Mouse (Mus musculus): ENCODE measurements around the gene Wnt5b. TPM values are rescaled to one million over a fixed set of nuclear protein-coding genes. Genes with fewer than 3 reads are reported as not detected.

Wnt5b gene
- polyA plus RNA-seq, 1 experiment from 2014 or later = 5.5 TPM

DNA sequence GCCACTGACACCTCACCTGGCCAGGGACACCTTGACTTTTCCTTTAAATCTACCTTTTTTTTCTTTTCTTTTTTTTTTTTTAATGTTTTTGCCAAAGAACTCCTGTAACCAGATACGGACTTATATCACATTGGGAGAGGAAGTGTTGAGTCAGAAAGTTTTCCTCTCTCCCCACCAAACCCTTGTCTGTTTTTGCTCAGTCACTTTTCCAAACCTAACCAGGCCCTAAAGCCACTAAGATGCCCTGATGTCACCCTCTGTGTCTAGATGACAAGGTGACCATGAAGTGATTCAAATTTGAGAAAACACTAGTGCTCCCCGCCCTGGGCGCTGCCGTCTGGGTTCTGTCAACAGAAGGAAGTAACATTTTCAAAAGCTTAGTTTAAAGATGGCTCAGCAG lies 85.1 kb downstream of the Wnt5b start:
- no peak overlapping the region for H3K9ac ChIP-seq (ENCODE audit: low read length)
- 57% methylated on average over 4 of the region's 4 CpGs for WGBS
- no peaks in the 10 kb centered on the region for H3K9me3 ChIP-seq (ENCODE audit: control insufficient read depth, low read length)
- no peak for ATAC-seq (ENCODE audit: low read depth)
- H3K27me3 ChIP-seq (ENCODE audit: control insufficient read depth, insufficient read depth, low read depth, low read length) = no peaks in the 10 kb centered on the region
- H3K4me2 ChIP-seq (ENCODE audit: low read depth, low read length) = no peak overlapping the region
- no peak overlapping the region for H3K4me3 ChIP-seq (ENCODE audit: low read length)
- no peaks in the 10 kb centered on the region for H3K36me3 ChIP-seq (ENCODE audit: control insufficient read depth, insufficient read depth, low read length)
- no peaks in the 10 kb centered on the region for H3K4me1 ChIP-seq (replicated peaks; ENCODE audit: control insufficient read depth, insufficient read depth, low read length)
- no peak overlapping the region for H3K27ac ChIP-seq (ENCODE audit: low read length)

DNA sequence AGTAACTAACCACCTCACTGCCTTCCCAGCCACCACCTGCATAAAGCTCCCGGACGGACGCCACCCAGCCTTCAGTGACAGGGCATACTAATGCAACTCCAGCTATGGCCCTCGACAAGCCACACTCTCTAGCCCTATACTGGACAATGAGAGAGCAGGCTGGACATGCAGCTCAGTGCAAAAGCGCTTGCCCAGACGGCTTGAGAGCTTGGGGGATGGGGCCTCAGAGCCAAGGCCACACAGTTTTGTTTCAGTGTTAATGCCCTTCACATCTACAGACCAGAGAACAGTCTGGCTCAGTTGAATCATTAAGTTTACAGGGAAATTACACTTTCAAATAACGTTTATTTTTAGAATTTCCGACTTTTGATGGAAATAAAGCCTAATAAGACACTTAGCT lies 86.0 kb downstream of the Wnt5b start:
- H3K9me3 ChIP-seq (ENCODE audit: control insufficient read depth, low read length) = no peaks in the 10 kb centered on the region
- no peak for ATAC-seq (ENCODE audit: low read depth)
- no peak overlapping the region for H3K27ac ChIP-seq (ENCODE audit: low read length)
- H3K36me3 ChIP-seq (ENCODE audit: control insufficient read depth, insufficient read depth, low read length) = no peaks in the 10 kb centered on the region
- no peak overlapping the region for H3K9ac ChIP-seq (ENCODE audit: low read length)
- WGBS = 55% methylated on average over 8 of the region's 8 CpGs
- H3K4me2 ChIP-seq (ENCODE audit: low read depth, low read length) = no peak overlapping the region
- no peaks in the 10 kb centered on the region for H3K27me3 ChIP-seq (ENCODE audit: control insufficient read depth, insufficient read depth, low read depth, low read length)
- H3K4me3 ChIP-seq (ENCODE audit: low read length) = no peak overlapping the region
- no peaks in the 10 kb centered on the region for H3K4me1 ChIP-seq (replicated peaks; ENCODE audit: control insufficient read depth, insufficient read depth, low read length)

GRCm38 (mm10) chr6:119451981-119452499 lies 92.1 kb downstream of the Wnt5b start:
- peak overlapping the region; percentile 82 for H3K4me2 ChIP-seq (ENCODE audit: low read depth, low read length)
- H3K4me3 ChIP-seq (ENCODE audit: low read length) = peak overlapping the region; percentile 42
- H3K36me3 ChIP-seq (ENCODE audit: control insufficient read depth, insufficient read depth, low read length) = no peaks in the 10 kb centered on the region
- WGBS = under 1% methylated on average over 15 of the region's 15 CpGs
- peak overlapping the region; percentile 68 for H3K27ac ChIP-seq (ENCODE audit: low read length)
- H3K9me3 ChIP-seq (ENCODE audit: control insufficient read depth, low read length) = no peaks in the 10 kb centered on the region
- no peaks in the 10 kb centered on the region for H3K27me3 ChIP-seq (ENCODE audit: control insufficient read depth, insufficient read depth, low read depth, low read length)
- H3K4me1 ChIP-seq (replicated peaks; ENCODE audit: control insufficient read depth, insufficient read depth, low read length) = peaks cover 27% of the 10 kb centered on the region
- peak; percentile 71 for ATAC-seq (ENCODE audit: low read depth)
- H3K9ac ChIP-seq (ENCODE audit: low read length) = peak overlapping the region; percentile 55

GRCm38 (mm10) chr6:119450965-119451943 lies 92.9 kb downstream of the Wnt5b start:
- Histone ChIP-seq H3K36me3 (ENCODE audit: control insufficient read depth, insufficient read depth, low read length) (no peaks in the 10 kb centered on the region), H3K4me2 (ENCODE audit: low read depth, low read length) (peak overlapping the region; percentile 82), H3K9ac (ENCODE audit: low read length) (no peak overlapping the region), H3K4me1 (replicated peaks; ENCODE audit: control insufficient read depth, insufficient read depth, low read length) (peaks cover 27% of the 10 kb centered on the region), H3K4me3 (ENCODE audit: low read length) (peak overlapping the region; percentile 42), H3K9me3 (ENCODE audit: control insufficient read depth, low read length) (no peaks in the 10 kb centered on the region), H3K27ac (ENCODE audit: low read length) (peak overlapping the region; percentile 68; the same call in 1 of the 2 replicates), H3K27me3 (ENCODE audit: control insufficient read depth, insufficient read depth, low read depth, low read length) (no peaks in the 10 kb centered on the region)
- WGBS = 22% methylated on average over 14 of the region's 14 CpGs
- ATAC-seq (ENCODE audit: low read depth) = no peak

GRCm38 (mm10) chr6:119449060-119449499 lies 95.1 kb downstream of the Wnt5b start:
- Histone ChIP-seq H3K4me1 (replicated peaks; ENCODE audit: control insufficient read depth, insufficient read depth, low read length) (peaks cover 27% of the 10 kb centered on the region), H3K4me2 (ENCODE audit: low read depth, low read length) (peak overlapping the region; percentile 77), H3K27me3 (ENCODE audit: control insufficient read depth, insufficient read depth, low read depth, low read length) (no peaks in the 10 kb centered on the region), H3K36me3 (ENCODE audit: control insufficient read depth, insufficient read depth, low read length) (no peaks in the 10 kb centered on the region), H3K9me3 (ENCODE audit: control insufficient read depth, low read length) (no peaks in the 10 kb centered on the region), H3K4me3 (ENCODE audit: low read length) (peak overlapping the region; percentile 42), H3K9ac (ENCODE audit: low read length) (peak overlapping the region; percentile 52), H3K27ac (ENCODE audit: low read length) (no peak overlapping the region)
- WGBS = 3% methylated on average over 23 of the region's 23 CpGs
- ATAC-seq (ENCODE audit: low read depth) = peak; percentile 69

GRCm38 (mm10) chr6:119448321-119449059 lies 95.7 kb downstream of the Wnt5b start:
- WGBS = 9% methylated on average over 18 of the region's 18 CpGs
- Histone ChIP-seq H3K4me1 (replicated peaks; ENCODE audit: control insufficient read depth, insufficient read depth, low read length) (peaks cover 31% of the 10 kb centered on the region), H3K27me3 (ENCODE audit: control insufficient read depth, insufficient read depth, low read depth, low read length) (no peaks in the 10 kb centered on the region), H3K27ac (ENCODE audit: low read length) (no peak overlapping the region), H3K36me3 (ENCODE audit: control insufficient read depth, insufficient read depth, low read length) (no peaks in the 10 kb centered on the region), H3K9ac (ENCODE audit: low read length) (peak overlapping the region; percentile 52), H3K4me2 (ENCODE audit: low read depth, low read length) (peak overlapping the region; percentile 77), H3K4me3 (ENCODE audit: low read length) (peak overlapping the region; percentile 42), H3K9me3 (ENCODE audit: control insufficient read depth, low read length) (no peaks in the 10 kb centered on the region)
- ATAC-seq (ENCODE audit: low read depth) = peak; percentile 27

- Histone ChIP-seq H3K27ac (ENCODE audit: low read length) (no peak overlapping the region), H3K4me3 (ENCODE audit: low read length) (no peak overlapping the region), H3K36me3 (ENCODE audit: control insufficient read depth, insufficient read depth, low read length) (no peaks in the 10 kb centered on the region), H3K9me3 (ENCODE audit: control insufficient read depth, low read length) (no peaks in the 10 kb centered on the region), H3K27me3 (ENCODE audit: control insufficient read depth, insufficient read depth, low read depth, low read length) (no peaks in the 10 kb centered on the region), H3K4me2 (ENCODE audit: low read depth, low read length) (no peak overlapping the region), H3K4me1 (replicated peaks; ENCODE audit: control insufficient read depth, insufficient read depth, low read length) (peaks cover 20% of the 10 kb centered on the region), H3K9ac (ENCODE audit: low read length) (no peak overlapping the region)
- 66% methylated on average over 11 of the region's 11 CpGs for WGBS
- ATAC-seq (ENCODE audit: low read depth) = no peak
Observed at GRCm38 (mm10) chr6:119445671-119446607, 98.2 kb downstream of the Wnt5b start.

- Histone ChIP-seq H3K4me1 (replicated peaks; ENCODE audit: control insufficient read depth, insufficient read depth, low read length) (peaks cover 13% of the 10 kb centered on the region), H3K27me3 (ENCODE audit: control insufficient read depth, insufficient read depth, low read depth, low read length) (no peaks in the 10 kb centered on the region), H3K36me3 (ENCODE audit: control insufficient read depth, insufficient read depth, low read length) (no peaks in the 10 kb centered on the region), H3K4me2 (ENCODE audit: low read depth, low read length) (peak overlapping the region; percentile 42), H3K9me3 (ENCODE audit: control insufficient read depth, low read length) (no peaks in the 10 kb centered on the region), H3K4me3 (ENCODE audit: low read length) (peak overlapping the region; percentile 4; the same call in 1 of the 2 replicates), H3K9ac (ENCODE audit: low read length) (no peak overlapping the region), H3K27ac (ENCODE audit: low read length) (peak overlapping the region; percentile 38; the same call in 1 of the 2 replicates)
- WGBS = 20% methylated on average over 12 of the region's 12 CpGs
- peak; percentile 77 for ATAC-seq (ENCODE audit: low read depth)
Observed at GRCm38 (mm10) chr6:119443742-119444645, 100.2 kb downstream of the Wnt5b start.

Measured in lung, embryonic 16.5 days (tissue).